Mouse (Mus musculus) T-helper 1 cell (primary cell): Measurements from ENCODE around the gene Cacna1g.

Source experiments
- in situ Hi-C: fragments of 300-600 bp; cut with MboI, MseI; formaldehyde crosslinking; loops from one replicate; pipeline ENCODE4 v1.15.1; 2025; ENCODE audit warnings: high pct_unique_total_duplicates

Cacna1g gene

GRCm38 (mm10) chr11:94363690-94364089 is 110.3 kb downstream of the Cacna1g start:
- in situ Hi-C loops, result no loop called here

- in situ Hi-C loops, result no loop called here
Measured at GRCm38 (mm10) chr11:94362101-94362500, 111.9 kb downstream of the Cacna1g start.

- in situ Hi-C loops, result no loop called here
Measured at GRCm38 (mm10) chr11:94361166-94361870, 112.7 kb downstream of the Cacna1g start.

GRCm38 (mm10) chr11:94359168-94359567 is 114.8 kb downstream of the Cacna1g start:
- in situ Hi-C loops, result no loop called here
